Mouse (Mus musculus) forebrain, embryonic 16.5 days (tissue): ENCODE results near the gene Atxn7l3. TPM values are rescaled to one million over a fixed set of nuclear protein-coding genes. Genes with fewer than 3 reads are reported as not detected.

Source experiments
- ATAC-seq: fragments of 200-750 bp; cut with Nextera tagmentation; 2 replicates; pipeline ENCODE4 v1.8.0; 2017; ENCODE audit warnings: mild to moderate bottlenecking, moderate library complexity
- H3K27ac ChIP-seq: fragments of 300-500 bp; sonication (generic); 2 replicates; pipeline ENCODE4 v1.5.1; 2014; ENCODE audit warnings: low read length, control low read depth
- H3K27me3 ChIP-seq: fragments of 300-500 bp; sonication (generic); replicated peaks from 2 replicates; pipeline ENCODE4 v1.6.1; 2014; ENCODE audit warnings: low read length; ENCODE audit not compliant: control insufficient read depth, insufficient read depth
- H3K36me3 ChIP-seq: fragments of 300-500 bp; sonication (generic); 2 replicates; pipeline ENCODE4 v1.6.1; 2014; ENCODE audit not compliant: control insufficient read depth, insufficient read depth
- H3K4me1 ChIP-seq: fragments of 300-500 bp; sonication (generic); replicated peaks from 2 replicates; pipeline ENCODE4 v1.6.1; 2014; ENCODE audit warnings: low read length; ENCODE audit not compliant: control insufficient read depth, insufficient read depth
- H3K4me2 ChIP-seq: fragments of 300-500 bp; sonication (generic); 2 replicates; pipeline ENCODE4 v1.6.1; 2014; ENCODE audit warnings: mild to moderate bottlenecking, low read length, control low read depth
- H3K4me3 ChIP-seq: fragments of 300-500 bp; sonication (generic); replicated peaks from 2 replicates; pipeline ENCODE4 v1.5.1; 2014; ENCODE audit warnings: mild to moderate bottlenecking, low read length, control low read depth
- H3K9ac ChIP-seq: fragments of 300-500 bp; sonication (generic); replicated peaks from 2 replicates; pipeline ENCODE4 v1.6.1; 2014; ENCODE audit warnings: low read depth, low read length, control low read depth
- H3K9me3 ChIP-seq: fragments of 300-500 bp; sonication (generic); 2 replicates; pipeline ENCODE4 v1.6.1; 2016; ENCODE audit warnings: low read length; ENCODE audit not compliant: control insufficient read depth
- WGBS: fragments of 180-500 bp; shearing (Covaris S2); extraction: QIAGEN DNeasy Blood & Tissue Kit; methylation state at CpG from one replicate; pipeline ENCODE4 v1.1.7; 2014; 5-methylcytosine and 5-hydroxymethylcytosine counted together
- polyA plus RNA-seq: library from polyadenylated mRNA; unstranded; fragments of >200 nt; fragmentation: Nextera tagmentation; extraction: Ambion mirVana; gene quantifications from 2 replicates; pipeline ENCODE4 v1.2.1, GENCODE M21; 2015

Atxn7l3 gene
- polyA plus RNA-seq, 1 experiment from 2014 or later: 29.5 TPM

GRCm38 (mm10) chr11:102320686-102321005, 24.2 kb upstream of the Atxn7l3 start:
- ATAC-seq: peak; percentile 18
- H3K4me2 ChIP-seq: peak overlapping the region; percentile 66
- no peaks in the 10 kb centered on the region for H3K27me3 ChIP-seq
- H3K4me1 ChIP-seq: peaks cover 21% of the 10 kb centered on the region
- peak overlapping the region; percentile 99 for H3K27ac ChIP-seq
- 8% methylated on average over 10 of the region's 10 CpGs for WGBS
- H3K36me3 ChIP-seq: no peaks in the 10 kb centered on the region
- no peaks in the 10 kb centered on the region for H3K9me3 ChIP-seq
- peak overlapping the region; percentile 93 for H3K4me3 ChIP-seq
- H3K9ac ChIP-seq: peak overlapping the region; percentile 99

GRCm38 (mm10) chr11:102319941-102320685, 23.7 kb upstream of the Atxn7l3 start:
- peak overlapping the region; percentile 99 for H3K9ac ChIP-seq
- no peaks in the 10 kb centered on the region for H3K9me3 ChIP-seq
- H3K4me3 ChIP-seq: peak overlapping the region; percentile 93
- H3K27ac ChIP-seq: peak overlapping the region; percentile 99
- H3K4me2 ChIP-seq: peak overlapping the region; percentile 66
- ATAC-seq: peak; percentile 61
- no peaks in the 10 kb centered on the region for H3K27me3 ChIP-seq
- WGBS: under 1% methylated on average over 38 of the region's 38 CpGs
- no peaks in the 10 kb centered on the region for H3K36me3 ChIP-seq
- H3K4me1 ChIP-seq: peaks cover 26% of the 10 kb centered on the region

DNA sequence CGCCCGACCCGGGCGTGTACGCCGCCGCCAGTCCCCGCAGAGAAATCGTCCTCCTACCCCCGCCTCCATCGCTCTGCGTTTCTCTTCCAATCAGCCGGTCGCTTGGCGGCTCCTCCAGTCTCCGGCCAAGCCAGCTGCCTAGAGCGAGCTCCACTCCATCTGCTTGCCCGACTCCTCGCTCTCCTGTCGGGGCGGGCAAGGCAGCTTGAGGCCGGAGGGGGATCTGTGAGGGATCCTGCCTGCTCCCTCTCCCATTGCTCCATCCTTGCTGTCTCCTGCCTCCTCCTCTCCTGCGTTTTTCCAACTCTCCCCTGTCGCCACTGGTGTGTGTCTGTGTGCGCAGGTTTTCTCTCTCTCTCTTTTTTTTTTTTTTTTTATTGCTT, 23.0 kb upstream of the Atxn7l3 start, which contains the start of gene Ubtf:
Ubtf (minus strand) TSS at position 333 of the 383 bp plus-strand sequence.
- H3K9ac ChIP-seq: peak within 1 kb of the TSS; percentile 99
- no peaks in the 10 kb centered on the region for H3K36me3 ChIP-seq
- under 1% methylated on average over 25 of the region's 25 CpGs for WGBS
- no peaks in the 10 kb centered on the region for H3K9me3 ChIP-seq
- peak within 1 kb of the TSS; percentile 93 for H3K4me3 ChIP-seq
- ATAC-seq: peak; percentile 34
- peak within 1 kb of the TSS; percentile 99 for H3K27ac ChIP-seq
- peaks cover 26% of the 10 kb centered on the region for H3K4me1 ChIP-seq
- H3K4me2 ChIP-seq: peak within 1 kb of the TSS; percentile 66
- H3K27me3 ChIP-seq: no peaks in the 10 kb centered on the region

DNA sequence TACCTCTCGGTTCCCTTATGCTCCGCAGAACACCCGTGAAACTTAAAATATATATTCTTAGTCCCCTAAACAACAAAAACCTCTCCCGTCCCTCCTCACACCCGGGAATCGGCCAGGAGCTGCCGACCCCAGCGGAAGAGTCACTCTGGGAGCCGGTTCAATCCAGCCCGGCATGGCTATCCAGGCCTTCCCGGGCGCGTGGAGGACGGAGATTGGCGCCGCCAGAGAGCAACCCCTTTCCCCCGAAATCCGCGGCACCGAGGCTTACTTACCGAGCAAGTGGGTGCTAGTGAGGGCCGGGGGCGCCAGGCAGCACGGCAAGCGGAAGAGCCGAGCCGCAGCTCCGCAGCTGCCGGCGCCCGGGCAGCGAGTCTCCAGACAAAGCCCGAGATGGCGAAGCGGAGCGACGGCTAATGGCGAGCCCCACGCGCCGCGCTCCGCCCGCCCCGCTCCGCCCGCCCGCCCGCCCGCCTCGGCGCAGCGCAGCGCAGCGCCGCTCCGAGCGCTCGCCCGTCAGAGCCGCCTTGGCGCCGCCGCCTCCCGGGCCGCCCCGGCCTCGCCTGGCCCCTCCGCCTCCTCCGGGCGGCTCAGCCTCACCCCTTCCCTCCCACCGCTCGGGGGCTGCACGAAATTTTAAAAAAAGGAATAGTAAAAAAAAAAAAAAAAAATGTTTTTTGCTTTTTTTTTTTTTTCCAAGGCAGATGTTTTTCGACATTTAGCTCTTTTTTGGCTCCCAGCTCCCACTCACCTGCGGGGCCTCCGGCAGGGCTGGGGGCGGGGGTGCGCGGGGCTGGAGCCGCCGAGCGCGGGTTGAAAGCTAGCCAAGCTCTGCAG, 22.4 kb upstream of the Atxn7l3 start:
- Histone ChIP-seq H3K4me1 (peaks cover 26% of the 10 kb centered on the region), H3K36me3 (peaks cover 4% of the 10 kb centered on the region; the same call in 1 of the 2 replicates), H3K27me3 (no peaks in the 10 kb centered on the region), H3K9me3 (no peaks in the 10 kb centered on the region), H3K9ac (peak overlapping the region; percentile 99), H3K27ac (peak overlapping the region; percentile 99), H3K4me3 (peak overlapping the region; percentile 93), H3K4me2 (peak overlapping the region; percentile 66)
- ATAC-seq: peak; percentile 10; the same call in 1 of the 2 replicates
- under 1% methylated on average over 75 of the region's 84 CpGs for WGBS

DNA sequence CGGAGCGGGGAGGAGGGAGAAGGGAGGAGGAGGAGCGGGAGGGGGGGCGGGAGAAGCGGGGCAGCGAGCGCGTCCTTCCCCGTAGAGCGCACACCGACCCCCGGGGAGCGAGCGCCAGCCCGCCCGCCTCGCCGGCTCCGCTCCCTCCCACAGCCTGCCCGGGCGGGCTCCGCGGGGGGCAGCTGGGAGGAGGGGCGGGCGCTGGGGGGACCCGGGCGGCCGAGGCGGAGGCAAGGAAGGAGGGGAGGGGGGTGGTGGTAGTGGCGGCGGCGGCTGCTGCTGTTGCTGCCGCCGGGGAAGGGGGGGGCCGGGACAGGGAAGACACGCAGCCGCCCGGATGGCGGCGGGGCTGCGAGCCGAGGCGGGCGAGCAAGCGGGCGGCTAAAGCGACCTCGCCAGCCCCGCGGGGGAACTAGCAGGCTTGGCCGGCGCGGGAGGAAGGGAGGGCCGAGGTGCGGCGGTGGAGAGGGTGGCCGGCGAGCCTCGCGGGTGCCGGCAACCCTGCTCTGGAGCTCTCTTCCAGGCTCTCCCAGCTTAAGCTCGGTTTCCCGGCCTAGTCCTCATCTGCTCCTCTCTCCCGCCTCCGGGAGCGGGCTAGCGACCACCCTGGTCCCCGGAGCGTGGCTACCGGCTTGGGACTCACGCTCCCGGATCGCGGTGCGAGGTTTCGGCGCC, 21.6 kb upstream of the Atxn7l3 start:
- peak overlapping the region; percentile 99 for H3K27ac ChIP-seq
- ATAC-seq: peak; percentile 31
- 0% methylated on average over 39 of the region's 77 CpGs for WGBS
- H3K36me3 ChIP-seq: peaks cover 12% of the 10 kb centered on the region; the same call in 1 of the 2 replicates
- peak overlapping the region; percentile 93 for H3K4me3 ChIP-seq
- H3K4me2 ChIP-seq: peak overlapping the region; percentile 66
- peaks cover 23% of the 10 kb centered on the region for H3K4me1 ChIP-seq
- peak overlapping the region; percentile 99 for H3K9ac ChIP-seq
- no peaks in the 10 kb centered on the region for H3K27me3 ChIP-seq
- no peaks in the 10 kb centered on the region for H3K9me3 ChIP-seq

GRCm38 (mm10) chr11:102317298-102317900, 21.0 kb upstream of the Atxn7l3 start:
- peak; percentile 11 for ATAC-seq
- WGBS: 1% methylated on average over 54 of the region's 87 CpGs
- no peaks in the 10 kb centered on the region for H3K9me3 ChIP-seq

GRCm38 (mm10) chr11:102316572-102317297, 20.3 kb upstream of the Atxn7l3 start:
- Histone ChIP-seq H3K36me3 (peaks cover 22% of the 10 kb centered on the region; the same call in 1 of the 2 replicates), H3K9me3 (no peaks in the 10 kb centered on the region), H3K27me3 (no peaks in the 10 kb centered on the region), H3K4me3 (peak overlapping the region; percentile 93), H3K4me1 (peaks cover 20% of the 10 kb centered on the region), H3K4me2 (peak overlapping the region; percentile 66), H3K27ac (peak overlapping the region; percentile 99), H3K9ac (peak overlapping the region; percentile 99)
- peak; percentile 32 for ATAC-seq
- whole genome bisulfite sequencing: 0% methylated on average over 61 of the region's 80 CpGs

More at GRCm38 (mm10) chr11:102317298-102317900, 21.0 kb upstream of the Atxn7l3 start:
- H3K4me1 ChIP-seq: peaks cover 20% of the 10 kb centered on the region
- H3K4me3 ChIP-seq: peak overlapping the region; percentile 93
- peaks cover 18% of the 10 kb centered on the region; the same call in 1 of the 2 replicates for H3K36me3 ChIP-seq
- H3K27ac ChIP-seq: peak overlapping the region; percentile 99
- H3K27me3 ChIP-seq: no peaks in the 10 kb centered on the region
- peak overlapping the region; percentile 99 for H3K9ac ChIP-seq
- H3K4me2 ChIP-seq: peak overlapping the region; percentile 66
